Mouse (Mus musculus) spleen, postnatal 14 days (tissue): ENCODE measurements at regions not wholly inside any gene's neighbourhood (a gene's known extent, or its start where the extent isn't known, plus 50 kb on each side); places are given as distances from the start of the nearest gene placed in this dataset.

Source experiments
- DNase-seq, 2 experiments: peaks; one replicate each; pipeline ENCODE4 v3.0.0; 2021 to 2022; ENCODE audit warnings: low spot score in 2 of 2

DNA sequence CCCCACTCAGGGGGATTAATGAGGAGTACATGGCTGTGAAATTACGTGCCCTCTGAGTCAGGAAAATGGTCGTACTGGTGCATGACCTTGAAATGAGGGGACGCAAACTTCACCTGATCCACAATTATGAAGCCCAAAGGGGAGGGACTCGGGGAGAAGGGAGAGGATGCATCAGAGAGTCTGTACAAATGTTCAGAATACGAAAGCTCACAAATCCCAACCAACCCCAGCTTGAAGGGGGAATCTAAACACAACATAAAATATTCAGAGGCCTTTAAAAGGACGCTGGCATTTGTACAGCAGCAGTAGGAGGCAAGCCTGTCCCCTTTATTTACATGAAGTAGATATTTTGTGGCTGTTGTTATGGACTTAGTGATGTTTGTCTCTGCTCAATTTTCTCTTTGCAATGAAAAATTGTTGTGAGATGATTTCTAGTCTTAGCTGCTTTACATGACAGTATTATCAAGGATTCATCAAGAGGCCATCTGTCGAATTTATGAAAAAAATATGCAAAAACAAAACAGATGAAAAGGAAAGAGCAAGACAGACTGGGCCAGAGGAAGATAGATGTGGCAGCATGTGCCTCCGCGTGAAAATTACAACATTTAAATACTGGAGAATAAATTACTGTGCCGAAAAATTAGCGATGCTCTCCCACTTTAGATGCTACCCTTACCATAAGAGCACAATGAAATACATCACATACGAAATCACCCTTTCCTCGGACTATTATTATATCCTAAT lies 695.3 kb downstream of the 1700064H15Rik start:
- no peak for DNase-seq

DNA sequence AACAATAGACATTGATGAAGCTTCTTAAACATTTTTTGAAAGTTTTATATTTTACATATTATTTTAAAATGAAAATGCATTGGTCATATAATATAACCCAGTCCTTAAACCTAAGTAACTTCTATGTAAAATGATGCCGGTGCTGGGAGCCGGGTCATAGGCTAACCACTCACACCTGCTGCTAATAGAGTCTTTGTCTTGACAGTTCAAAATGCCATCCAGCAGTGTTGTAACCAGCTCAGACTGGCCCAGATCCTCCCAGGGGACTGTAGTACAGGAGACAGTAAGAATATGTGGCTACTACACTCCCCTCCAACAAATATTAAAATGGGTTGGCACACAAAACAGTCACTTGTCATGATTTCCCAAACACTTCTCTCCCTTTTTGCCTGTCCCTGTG lies 693.6 kb downstream of the 1700064H15Rik start:
- DNase-seq = no peak

DNA sequence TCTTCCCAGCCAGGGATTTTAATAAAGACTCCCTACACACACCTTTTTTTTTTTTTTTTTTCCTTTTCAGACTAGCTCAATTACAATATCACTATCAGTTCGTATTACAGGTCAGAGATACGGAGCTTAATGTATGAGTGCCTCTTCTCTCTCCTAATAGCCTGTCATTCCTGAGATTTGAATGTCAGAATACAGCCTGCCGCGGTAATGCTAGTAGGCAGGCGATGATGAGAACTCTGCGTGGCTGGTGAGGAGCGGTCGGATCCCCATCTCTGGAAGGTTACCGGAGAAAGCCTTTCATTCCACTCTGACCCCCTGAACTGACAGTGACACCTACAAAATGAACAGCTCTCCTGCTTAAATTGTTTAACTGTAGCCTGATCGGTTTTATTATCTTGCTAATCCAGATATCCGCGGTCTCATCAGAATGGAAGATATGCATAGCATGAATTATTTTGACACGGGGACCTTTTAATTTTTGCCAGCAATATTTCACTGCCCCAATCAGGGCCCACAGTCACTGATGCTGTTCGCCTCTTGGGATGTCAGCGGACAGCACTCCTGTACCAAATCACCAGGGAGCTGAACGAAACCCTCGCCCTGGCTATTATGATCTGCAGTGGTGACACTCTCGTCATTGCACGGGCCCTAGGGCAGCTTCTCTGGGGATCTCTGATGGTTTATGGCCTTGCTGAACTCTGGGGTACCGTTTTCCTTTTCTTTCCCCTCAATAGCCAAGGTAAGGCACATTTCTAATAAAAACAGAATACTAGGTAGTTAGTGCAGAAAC lies 690.9 kb downstream of the 1700064H15Rik start:
- DNase-seq = no peak

DNA sequence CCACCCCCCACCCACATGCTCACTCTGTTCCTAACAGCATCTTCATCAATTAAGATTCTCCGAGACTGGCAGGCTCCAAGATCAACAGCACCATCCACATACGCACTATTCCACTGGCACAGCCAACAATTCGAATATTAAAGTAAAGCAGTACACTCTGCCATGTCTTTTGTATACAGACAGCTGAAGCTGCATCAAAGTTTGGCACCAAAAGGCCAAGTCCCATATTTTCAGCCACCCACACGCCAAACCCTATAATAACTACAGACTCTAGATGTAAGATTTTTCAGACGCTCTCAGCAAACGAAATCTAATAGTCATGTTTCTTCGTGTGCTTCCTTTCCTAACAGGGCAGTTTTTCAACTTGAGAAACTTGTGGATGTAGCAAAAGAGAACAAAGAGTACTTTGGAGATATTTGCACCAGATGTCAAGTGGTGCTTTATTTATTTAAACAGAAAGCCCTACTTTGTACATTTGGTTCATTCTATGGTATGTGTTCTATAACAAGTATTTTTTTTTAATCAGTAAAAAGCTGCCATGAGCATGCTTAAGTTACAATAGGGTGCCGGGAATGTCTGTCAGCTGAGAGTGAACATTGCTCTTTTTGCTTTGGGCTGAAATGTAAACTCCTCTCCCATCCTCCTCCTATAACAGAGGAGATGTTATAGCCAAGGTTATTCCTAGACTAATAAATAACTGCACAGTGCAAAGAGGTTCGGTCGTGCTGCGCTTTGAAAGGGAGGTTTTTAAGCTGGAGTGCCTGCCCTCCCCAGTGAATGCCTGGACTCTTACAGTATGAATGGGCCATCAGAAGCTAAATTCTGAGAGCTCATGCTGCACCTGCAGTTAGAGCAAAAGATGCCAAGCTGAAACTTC lies 686.9 kb downstream of the 1700064H15Rik start:
- DNase-seq = no peak

DNA sequence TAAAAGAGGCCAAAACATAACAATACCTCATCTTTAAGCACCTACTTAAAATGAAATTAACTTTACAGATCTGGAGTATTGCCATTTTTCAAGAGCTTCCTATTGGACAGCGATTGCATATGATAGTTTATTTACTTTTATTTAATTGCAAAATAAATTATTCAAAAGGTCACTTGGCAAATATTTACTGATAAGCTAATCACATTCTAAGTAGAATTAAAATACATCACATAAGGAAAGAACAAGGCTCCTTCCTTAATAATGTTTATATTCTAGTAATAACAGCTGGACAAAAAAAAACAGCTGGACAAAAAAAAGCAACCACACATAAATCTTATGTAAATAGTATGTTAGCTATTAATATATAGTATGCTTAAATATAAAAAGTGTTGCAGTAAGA lies 668.1 kb downstream of the 1700064H15Rik start:
- DNase-seq = no peak

DNA sequence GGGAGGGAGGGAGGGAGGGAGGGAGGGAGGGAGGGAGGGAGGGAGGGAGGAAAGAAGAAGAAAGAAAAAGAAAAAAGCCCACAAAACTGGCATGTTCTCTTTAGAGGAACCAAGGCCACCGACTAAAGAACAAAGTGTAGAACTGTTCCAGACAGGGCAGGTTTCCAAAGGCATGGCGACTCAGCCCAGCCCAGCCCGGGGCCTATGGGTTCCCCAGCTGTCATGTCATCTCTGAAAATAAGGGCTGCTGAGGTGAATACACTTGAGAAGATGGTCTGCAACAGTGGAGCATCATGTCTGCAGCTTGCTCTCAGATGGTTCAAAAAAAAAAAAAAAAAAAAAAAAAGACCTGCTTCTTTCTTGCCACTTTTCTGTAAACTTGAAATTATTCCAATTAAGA lies 639.8 kb downstream of the 1700064H15Rik start:
- DNase-seq = no peak

DNA sequence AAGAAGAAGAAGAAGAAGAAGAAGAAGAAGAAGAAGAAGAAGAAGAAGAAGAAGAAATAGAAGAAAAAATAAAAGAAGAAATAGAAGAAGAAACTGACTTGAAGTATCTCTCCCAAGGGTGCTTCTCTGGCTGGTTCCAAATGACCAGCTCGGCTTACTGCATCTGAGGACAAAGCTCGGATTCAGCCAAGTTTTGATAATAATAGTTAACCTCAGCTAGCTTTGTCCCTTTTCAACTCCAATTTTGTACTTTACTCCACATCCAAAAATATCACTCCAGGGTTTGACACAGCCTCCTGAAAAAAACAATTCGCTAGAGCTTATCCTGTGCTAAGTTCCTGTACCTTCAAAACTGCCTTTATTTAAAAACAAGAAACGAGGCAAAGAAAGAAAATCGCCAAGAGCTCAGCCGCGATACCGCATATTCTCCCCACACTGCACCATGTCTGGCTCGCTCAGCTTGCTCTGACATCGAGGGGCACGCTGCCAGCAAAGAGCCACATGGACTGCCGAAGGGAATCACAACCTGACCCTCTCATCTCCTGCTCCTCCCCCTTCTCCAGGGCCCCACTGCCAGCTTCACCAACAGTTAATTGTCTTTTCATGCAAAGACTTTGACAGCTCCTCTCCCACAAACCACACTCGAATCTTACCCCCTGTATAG lies 638.8 kb downstream of the 1700064H15Rik start:
- no peak for DNase-seq

DNA sequence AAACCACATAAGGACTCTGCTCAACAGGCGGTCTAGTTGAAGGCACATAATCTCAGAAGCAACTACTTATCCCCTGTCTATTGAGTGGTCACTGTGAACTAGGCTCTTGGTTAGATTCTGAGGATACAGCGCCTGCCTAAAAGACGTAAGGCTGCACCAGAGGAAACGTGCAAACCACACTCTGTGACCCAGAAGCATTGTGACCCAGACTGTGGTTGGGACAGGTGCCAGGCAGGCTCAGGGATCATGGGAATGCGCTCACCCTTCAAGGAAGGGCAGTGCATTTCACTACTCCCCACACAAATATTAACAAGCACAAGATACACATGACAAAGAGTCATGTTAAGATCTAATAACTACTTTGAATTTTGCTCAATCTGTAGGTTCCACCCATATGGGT lies 628.3 kb downstream of the 1700064H15Rik start:
- DNase-seq = no peak

DNA sequence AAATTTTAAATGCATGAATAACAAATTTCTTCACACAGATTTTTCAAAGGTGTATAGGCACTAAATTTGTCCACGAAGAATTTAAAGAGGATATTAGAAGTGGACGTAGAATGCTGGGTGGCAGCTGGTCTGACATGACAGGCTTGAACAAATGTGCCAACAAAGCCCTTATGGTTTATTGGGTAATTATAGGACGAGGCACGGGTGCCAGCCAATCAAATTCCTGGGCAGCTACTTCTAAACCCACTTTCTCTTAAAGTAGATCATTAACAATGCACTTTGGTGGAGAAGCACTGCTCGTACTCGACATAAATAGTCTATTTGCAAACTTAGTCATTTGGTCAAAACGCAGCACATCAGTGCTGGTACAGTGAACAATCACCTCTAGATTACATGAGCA lies 626.4 kb downstream of the 1700064H15Rik start:
- no peak for DNase-seq

DNA sequence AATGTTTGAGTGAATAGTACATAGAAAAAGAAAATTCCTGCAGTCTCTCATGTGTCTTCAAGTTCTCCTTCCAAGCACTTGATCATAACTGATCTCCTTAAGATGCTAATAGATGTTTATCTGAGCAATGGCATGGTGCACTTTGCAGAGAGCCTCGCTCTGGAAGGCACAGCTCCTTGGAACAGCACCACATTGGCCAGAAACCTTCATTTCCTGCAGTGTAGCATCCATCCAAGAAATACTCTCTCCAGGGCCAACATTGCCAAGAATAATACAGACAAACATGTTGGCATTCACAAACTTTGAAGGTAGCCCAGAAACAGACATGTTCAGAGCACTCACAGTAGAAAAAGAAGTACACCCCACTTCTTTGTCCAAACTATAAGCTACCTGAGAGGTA lies 623.7 kb downstream of the 1700064H15Rik start:
- no peak for DNase-seq

DNA sequence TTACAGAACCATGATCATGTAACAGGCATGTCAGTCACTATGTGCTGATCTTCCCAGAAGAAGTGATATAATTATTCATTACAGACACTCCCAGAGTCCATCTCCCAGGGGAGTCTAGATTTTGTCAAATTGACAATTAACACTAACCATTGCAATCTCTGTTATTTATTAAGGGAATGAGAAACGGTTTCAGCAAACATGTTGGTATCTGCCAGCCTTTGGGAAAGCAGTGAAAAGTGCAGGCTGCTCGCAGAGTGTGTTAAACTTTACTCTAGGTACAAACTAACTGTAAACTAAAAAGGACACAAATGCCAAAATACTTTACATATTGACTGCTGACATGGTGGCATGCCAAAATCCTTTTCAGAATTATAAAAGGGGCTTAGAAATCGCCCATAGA lies 583.9 kb downstream of the 1700064H15Rik start:
- DNase-seq = no peak

DNA sequence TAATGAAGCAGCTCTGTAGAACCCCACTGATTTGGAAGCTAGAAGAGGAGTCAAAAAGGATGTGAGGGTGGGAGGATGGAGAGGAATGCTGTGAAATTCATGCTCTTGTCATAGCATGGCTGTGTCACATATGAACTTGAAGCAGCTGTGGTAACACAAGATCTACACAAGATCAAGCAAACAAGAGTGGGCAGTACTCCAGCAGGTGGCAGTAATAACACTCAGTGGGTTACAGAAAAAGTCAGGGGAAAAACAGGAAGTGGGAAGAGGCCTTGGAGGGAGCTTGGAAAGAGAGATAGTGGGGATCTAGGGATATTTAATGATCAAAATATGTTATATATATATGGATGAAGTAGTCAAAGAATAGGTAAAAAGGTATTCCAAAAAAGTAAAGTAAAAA lies 582.5 kb downstream of the 1700064H15Rik start:
- DNase-seq = no peak

DNA sequence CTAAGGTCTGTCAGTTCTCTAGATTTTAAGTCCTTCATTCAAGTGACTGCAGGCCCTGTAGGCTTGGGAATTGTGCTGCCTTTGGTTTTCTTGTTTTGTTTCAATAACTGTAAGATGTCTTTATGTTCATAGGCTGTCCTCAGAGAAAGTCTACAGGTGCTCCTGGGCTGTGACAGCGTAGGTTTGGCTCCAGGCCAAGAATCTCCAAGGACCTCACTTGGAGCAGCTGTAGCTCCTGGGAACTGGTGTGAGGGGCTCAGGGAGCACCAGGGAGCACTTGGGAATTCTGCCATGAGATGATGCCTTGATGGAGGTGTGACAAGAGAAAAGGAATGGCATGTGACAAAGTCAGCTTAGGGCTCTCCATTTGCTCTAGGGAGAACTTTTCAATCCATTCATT lies 581.9 kb downstream of the 1700064H15Rik start:
- DNase-seq = no peak

DNA sequence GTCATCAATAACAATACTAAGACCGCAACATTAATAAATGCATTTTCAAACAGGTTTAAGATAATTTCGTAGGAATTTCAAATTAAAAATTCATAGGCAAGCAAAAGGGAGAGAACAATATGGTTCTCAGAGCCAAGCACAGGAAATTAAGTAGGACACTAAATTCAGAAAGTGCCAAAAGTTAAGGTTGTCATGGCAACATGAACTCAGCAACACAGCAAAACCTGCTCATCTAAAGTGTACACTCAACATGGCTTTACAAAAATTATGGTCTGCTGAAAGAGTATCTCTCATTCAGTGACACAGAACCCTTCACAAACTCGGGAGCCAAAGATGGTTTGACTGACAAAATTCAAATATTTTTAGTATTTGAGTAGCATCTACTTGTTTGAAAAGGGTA lies 572.5 kb downstream of the 1700064H15Rik start:
- no peak for DNase-seq

DNA sequence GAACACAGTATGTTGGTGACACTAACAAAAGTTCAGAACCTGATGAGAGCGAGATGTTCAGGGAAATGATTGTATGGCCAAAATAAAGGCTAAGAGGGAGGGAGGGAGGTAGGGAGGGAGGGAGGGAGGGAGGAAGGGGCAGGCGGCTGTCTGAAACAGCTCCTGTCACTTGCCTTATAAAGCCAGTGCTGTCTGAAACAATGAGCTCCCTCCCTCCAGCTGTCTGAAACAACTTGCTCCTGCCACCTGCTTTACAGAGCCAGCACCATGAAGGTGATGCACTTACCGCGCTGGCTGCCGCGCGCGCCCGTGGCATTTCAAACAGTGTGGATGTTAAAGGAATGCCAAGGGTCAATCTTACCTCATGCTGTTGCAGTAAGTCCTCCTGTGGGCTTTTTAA lies 571.9 kb downstream of the 1700064H15Rik start:
- no peak for DNase-seq

DNA sequence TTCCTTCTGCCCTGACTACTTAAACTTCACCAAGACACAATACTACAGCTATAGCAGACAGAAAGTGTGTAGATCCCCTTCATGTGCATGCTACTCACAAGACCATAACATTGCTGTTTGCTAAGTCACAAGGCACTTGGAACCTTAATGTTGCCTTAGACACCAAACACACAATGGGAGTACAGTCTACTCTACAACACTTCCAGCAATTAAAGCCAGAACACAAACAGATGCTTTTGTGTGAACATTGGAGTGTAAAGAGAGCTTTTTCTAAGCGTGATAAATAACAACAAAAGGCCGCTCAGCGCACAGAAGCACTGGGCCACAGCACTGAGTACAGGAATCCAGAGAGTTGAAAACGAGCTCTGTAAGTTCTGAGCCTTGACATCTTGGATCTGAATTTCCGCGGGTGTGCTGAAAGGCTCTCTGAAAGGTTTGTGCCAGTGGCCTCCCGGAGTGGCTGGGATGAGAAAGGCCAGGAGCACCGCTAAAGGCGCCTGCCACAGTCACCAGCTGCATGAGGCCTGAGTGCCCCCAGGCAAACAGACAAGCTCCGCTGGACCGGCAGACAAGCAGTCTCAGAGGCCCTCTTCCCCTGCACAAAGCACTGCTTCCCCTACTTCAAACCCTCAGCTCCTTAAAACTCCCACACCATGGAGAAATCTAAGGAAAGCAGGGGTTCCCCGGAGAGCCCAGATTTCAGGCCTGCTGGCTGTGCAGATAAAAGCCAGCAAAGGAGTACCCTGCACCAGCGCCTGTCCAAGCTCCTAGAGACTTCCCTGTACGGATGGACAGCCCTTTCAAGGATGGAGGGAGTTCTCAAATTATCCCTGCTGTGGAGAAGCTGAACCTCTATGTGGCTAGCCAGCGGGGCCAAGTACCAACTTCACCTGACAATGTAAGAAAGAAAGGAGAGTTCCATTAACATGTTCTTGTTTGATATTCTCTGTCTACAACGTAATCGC lies 568.3 kb downstream of the 1700064H15Rik start:
- DNase-seq = no peak

DNA sequence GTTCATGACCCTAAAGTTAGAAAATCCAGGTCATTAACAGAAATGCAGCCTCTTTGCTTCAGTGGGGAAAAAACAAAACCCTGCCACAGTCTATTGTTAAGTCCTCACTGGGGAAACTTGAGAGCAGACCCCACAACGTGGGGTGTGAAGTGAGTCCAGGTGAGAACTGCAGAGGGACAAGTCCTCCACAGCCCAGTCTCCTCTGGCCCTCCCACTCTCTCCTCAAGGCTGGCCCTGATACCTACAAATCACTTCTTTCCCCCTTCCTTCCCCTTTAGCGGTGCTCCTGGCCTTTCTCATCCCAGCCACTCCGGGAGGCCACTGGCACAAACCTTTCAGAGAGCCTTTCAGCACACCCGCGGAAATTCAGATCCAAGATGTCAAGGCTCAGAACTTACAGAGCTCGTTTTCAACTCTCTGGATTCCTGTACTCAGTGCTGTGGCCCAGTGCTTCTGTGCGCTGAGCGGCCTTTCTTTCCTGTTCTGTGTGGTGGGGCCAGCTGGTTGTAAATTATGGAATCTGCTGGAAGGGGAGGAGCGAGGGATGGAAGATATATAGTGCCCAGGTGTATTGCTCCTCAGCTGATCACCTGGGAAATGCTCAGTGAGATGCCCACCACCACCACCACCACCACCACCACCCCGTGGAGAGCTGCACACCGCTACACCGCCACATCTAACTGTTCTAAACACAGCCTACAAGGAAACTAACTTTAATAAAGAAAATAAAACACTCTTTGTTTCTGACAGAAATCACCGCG lies 566.8 kb downstream of the 1700064H15Rik start:
- DNase-seq = no peak

DNA sequence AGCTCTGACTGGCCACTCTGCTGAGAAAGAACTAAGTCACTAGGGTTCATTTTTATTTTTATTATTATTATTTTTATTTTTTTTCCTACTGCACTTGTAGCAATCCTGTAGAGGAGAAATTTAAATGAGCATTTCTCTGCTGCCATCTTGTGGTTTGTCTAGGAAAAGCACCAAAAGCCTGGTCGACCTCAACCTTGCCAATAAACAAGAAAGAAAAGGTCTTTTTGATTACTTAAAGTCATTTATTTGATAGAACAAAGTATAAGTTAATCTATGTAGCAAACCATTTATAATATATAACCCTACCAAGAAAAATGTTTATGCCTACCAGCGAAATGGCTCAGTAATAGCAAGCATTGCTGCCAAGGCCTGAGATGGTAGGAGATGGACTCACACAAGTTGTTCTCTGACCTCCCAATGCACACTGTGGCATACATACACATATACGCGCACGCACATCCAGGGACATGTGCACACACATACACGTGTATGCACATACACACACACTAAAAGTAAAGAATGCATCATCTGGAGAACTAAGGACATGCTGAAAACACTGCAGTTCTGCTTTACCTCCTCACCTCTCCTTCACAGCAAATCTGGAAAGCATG lies 566.1 kb downstream of the 1700064H15Rik start:
- peak in 1 of 2 experiments; percentile 1 for DNase-seq

DNA sequence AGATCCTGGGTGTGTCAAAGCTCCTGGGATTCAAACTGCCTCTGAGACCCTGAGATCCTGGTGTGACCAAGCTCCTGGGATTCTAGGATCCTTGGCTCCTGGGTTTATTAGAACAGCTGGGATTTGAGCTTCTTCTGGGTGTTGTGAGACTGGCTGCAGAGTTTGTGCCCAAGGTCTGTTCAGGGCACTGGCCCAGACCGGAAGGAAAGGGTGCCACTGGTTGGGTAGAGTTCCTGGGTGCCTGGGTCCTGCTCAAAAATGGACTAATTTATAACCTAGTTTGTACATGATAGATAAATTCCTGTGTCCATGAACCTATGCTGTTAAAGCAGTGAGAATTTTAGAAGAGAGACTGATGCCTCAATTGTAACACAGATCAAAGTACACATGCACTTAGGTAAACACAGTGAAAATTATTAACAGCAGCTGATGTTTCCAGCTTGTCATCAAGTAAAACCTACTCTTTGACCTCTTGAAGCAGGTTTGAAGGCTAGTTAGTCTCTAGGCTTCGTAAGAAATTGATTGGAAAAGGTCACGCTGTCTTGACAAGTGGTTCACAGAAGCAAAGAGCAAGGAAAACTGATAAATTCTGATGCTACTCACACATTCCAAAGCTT lies 561.2 kb downstream of the 1700064H15Rik start:
- DNase-seq = no peak
